Mouse (Mus musculus) lung, embryonic 15.5 days (tissue): ENCODE data around the gene Slc36a1. TPM values are rescaled to one million over a fixed set of nuclear protein-coding genes. Genes with fewer than 3 reads are reported as not detected.

ENCODE experiments used
- ATAC-seq: fragments of 200-750 bp; cut with Nextera tagmentation; 2 replicates; pipeline ENCODE4 v1.8.0; 2017; ENCODE audit warnings: moderate number of reproducible peaks, borderline replicate concordance; ENCODE audit not compliant: low FRiP score, low TSS enrichment; ENCODE audit errors: extremely low read depth
- H3K27ac ChIP-seq: fragments of 300-500 bp; sonication (generic); 2 replicates; pipeline ENCODE4 v1.5.1; 2015; ENCODE audit warnings: moderate library complexity, mild to moderate bottlenecking, inconsistent platforms
- H3K27me3 ChIP-seq: fragments of 300-500 bp; sonication (generic); 2 replicates; pipeline ENCODE4 v1.6.1; 2015; ENCODE audit warnings: inconsistent platforms
- H3K36me3 ChIP-seq: fragments of 300-500 bp; sonication (generic); 2 replicates; pipeline ENCODE4 v1.6.1; 2015; ENCODE audit warnings: inconsistent platforms
- H3K4me1 ChIP-seq: fragments of 300-500 bp; sonication (generic); 2 replicates; pipeline ENCODE4 v1.6.1; 2015; ENCODE audit warnings: inconsistent platforms
- H3K4me2 ChIP-seq: fragments of 300-500 bp; sonication (generic); 2 replicates; pipeline ENCODE4 v1.6.1; 2015; ENCODE audit warnings: inconsistent platforms, mild to moderate bottlenecking, moderate library complexity
- H3K4me3 ChIP-seq: fragments of 300-500 bp; sonication (generic); 2 replicates; pipeline ENCODE4 v1.5.1; 2015; ENCODE audit warnings: mild to moderate bottlenecking, inconsistent platforms
- H3K9ac ChIP-seq: fragments of 300-500 bp; sonication (generic); 2 replicates; pipeline ENCODE4 v1.6.1; 2015; ENCODE audit warnings: inconsistent platforms
- H3K9me3 ChIP-seq: fragments of 300-500 bp; sonication (generic); 2 replicates; pipeline ENCODE4 v1.6.1; 2016; ENCODE audit warnings: inconsistent platforms
- WGBS: fragments of 180-500 bp; shearing (Covaris S2); methylation state at CpG from one replicate; pipeline ENCODE4 v1.1.7; 2015; 5-methylcytosine and 5-hydroxymethylcytosine counted together
- polyA plus RNA-seq: library from polyadenylated mRNA; unstranded; fragments of >200 nt; fragmentation: Nextera tagmentation; extraction: Ambion mirVana; gene quantifications from 2 replicates; pipeline ENCODE4 v1.2.1, GENCODE M21; 2015

Slc36a1 gene
- polyA plus RNA-seq, 1 experiment from 2014 or later = 2.6 TPM

- peak; percentile 13; the same call in 1 of the 2 replicates for ATAC-seq
- Histone ChIP-seq H3K9me3 (no peaks in the 10 kb centered on the region), H3K4me2 (no peak overlapping the region), H3K4me3 (no peak overlapping the region), H3K9ac (no peak overlapping the region), H3K36me3 (no peaks in the 10 kb centered on the region), H3K27ac (no peak overlapping the region), H3K27me3 (no peaks in the 10 kb centered on the region), H3K4me1 (peaks cover 22% of the 10 kb centered on the region)
- 63% methylated on average over 6 of the region's 6 CpGs for WGBS
Observed at GRCm38 (mm10) chr11:55209626-55210353, 5.6 kb downstream of the Slc36a1 start.

DNA sequence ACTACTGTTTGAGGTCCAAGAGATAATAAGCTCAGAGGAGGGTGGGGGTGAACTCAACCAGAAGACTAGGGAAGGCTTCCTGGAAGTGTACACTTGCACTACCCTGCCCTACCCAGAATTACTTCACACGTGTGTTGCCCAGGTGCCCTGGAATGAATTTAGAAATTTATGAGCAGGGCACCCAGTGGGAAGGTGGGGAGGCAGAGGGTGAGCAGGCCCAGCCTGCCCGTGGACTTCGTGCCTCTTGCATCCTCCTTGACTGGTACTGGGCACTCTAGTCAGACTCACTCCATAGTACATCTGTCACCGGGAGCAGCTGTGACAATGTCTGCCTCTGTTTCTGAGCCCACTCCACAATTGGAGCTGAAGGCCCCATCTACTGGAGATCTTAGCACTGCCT, 9.4 kb downstream of the Slc36a1 start:
- 88% methylated on average over 4 of the region's 4 CpGs for WGBS
- Histone ChIP-seq H3K9me3 (no peaks in the 10 kb centered on the region), H3K27me3 (no peaks in the 10 kb centered on the region), H3K9ac (no peak overlapping the region), H3K4me3 (no peak overlapping the region), H3K4me1 (peaks cover 37% of the 10 kb centered on the region), H3K4me2 (no peak overlapping the region), H3K27ac (no peak overlapping the region), H3K36me3 (no peaks in the 10 kb centered on the region)
- no peak for ATAC-seq

- 74% methylated on average over 5 of the region's 5 CpGs for WGBS
- peaks cover 3% of the 10 kb centered on the region; the same call in 1 of the 2 replicates for H3K36me3 ChIP-seq
- no peak overlapping the region for H3K9ac ChIP-seq
- no peak overlapping the region for H3K4me3 ChIP-seq
- H3K27me3 ChIP-seq = no peaks in the 10 kb centered on the region
- no peak overlapping the region for H3K27ac ChIP-seq
- no peak overlapping the region for H3K4me2 ChIP-seq
- no peak for ATAC-seq
- H3K4me1 ChIP-seq = peaks cover 37% of the 10 kb centered on the region
- no peaks in the 10 kb centered on the region for H3K9me3 ChIP-seq
Observed at GRCm38 (mm10) chr11:55214161-55214560, 10.0 kb downstream of the Slc36a1 start.

DNA sequence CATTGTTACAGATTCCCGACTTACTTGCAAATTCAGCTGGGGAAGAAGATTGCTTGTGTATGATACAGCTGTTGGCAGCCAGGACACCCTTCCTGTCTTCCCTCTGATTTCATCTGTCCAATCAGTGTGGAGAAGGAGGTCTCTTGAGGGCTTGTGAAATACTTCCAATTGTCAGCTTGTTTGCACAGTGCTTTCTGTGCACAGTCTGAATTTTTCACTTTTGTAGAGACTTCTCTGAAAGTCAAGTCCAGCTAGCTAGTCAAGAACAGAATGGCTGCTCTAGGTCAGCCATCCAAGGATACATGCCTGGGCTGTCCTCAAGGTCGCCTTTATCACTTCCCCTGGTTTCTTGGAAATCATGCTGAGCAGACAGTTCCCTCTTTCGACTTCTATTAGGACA, 10.8 kb downstream of the Slc36a1 start:
- Histone ChIP-seq H3K27ac (peak overlapping the region; percentile 16; the same call in 1 of the 2 replicates), H3K9me3 (no peaks in the 10 kb centered on the region), H3K4me2 (no peak overlapping the region), H3K9ac (no peak overlapping the region), H3K4me3 (no peak overlapping the region), H3K4me1 (peaks cover 32% of the 10 kb centered on the region), H3K27me3 (no peaks in the 10 kb centered on the region), H3K36me3 (peaks cover 7% of the 10 kb centered on the region; the same call in 1 of the 2 replicates)
- no peak; the same call in 1 of the 2 replicates for ATAC-seq
- 67% methylated on average over 3 of the region's 3 CpGs for WGBS

DNA sequence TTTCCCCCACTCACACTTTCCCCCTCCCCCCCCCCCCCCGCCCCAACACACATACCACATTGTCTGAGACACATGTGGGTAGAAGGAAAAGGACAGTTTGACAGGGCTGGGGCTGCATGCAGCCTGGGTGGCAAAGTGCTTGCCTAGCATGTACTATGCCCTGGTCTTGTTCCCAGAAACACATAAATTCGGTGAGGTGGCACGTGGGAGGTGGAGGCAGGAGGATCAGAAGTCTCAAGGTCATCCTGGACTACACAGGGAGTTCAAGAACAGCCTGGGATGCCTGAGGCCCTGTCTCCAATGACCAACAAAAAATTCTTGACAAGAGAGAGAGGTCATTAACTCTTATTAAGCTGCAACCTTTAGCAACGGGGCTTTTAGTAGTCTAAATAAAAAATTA, 11.9 kb downstream of the Slc36a1 start:
- ATAC-seq = no peak
- Histone ChIP-seq H3K4me1 (peaks cover 29% of the 10 kb centered on the region), H3K4me2 (no peak overlapping the region), H3K4me3 (no peak overlapping the region), H3K27ac (no peak overlapping the region), H3K9ac (no peak overlapping the region), H3K27me3 (no peaks in the 10 kb centered on the region), H3K36me3 (peaks cover 7% of the 10 kb centered on the region; the same call in 1 of the 2 replicates), H3K9me3 (no peaks in the 10 kb centered on the region)
- 65% methylated on average over 3 of the region's 4 CpGs for WGBS

DNA sequence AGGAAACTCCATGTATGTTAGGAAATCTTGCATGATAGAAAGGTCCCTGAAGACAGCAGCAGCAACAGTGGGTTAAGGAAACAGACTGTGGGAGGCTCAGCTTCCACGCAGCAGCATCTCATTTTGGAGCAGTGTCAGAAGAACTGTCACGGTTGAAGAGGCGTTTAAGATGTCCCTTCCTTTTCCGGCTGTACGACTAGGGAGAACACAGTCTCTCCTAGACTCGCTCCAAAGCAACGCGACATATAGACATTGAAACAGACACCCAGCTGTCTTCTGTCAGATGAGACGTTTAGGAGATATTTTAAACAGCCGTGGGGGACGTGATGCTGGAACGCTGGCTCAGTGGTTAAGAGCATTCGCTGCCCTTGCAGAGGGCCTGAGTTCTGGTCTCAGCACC, 12.7 kb downstream of the Slc36a1 start:
- Histone ChIP-seq H3K4me3 (no peak overlapping the region), H3K9me3 (no peaks in the 10 kb centered on the region), H3K4me2 (no peak overlapping the region), H3K27me3 (no peaks in the 10 kb centered on the region), H3K4me1 (peaks cover 29% of the 10 kb centered on the region), H3K36me3 (peaks cover 7% of the 10 kb centered on the region; the same call in 1 of the 2 replicates), H3K9ac (no peak overlapping the region), H3K27ac (peak overlapping the region; percentile 68)
- 45% methylated on average over 13 of the region's 13 CpGs for WGBS
- ATAC-seq = peak; percentile 71; the same call in 1 of the 2 replicates

- Histone ChIP-seq H3K27ac (peak overlapping the region; percentile 68), H3K9me3 (no peaks in the 10 kb centered on the region), H3K9ac (no peak overlapping the region), H3K36me3 (peaks cover 7% of the 10 kb centered on the region; the same call in 1 of the 2 replicates), H3K4me2 (no peak overlapping the region), H3K4me3 (no peak overlapping the region), H3K4me1 (peaks cover 29% of the 10 kb centered on the region), H3K27me3 (no peaks in the 10 kb centered on the region)
- ATAC-seq = no peak
- WGBS = 63% methylated on average over 4 of the region's 4 CpGs
Observed at GRCm38 (mm10) chr11:55217418-55217817, 13.3 kb downstream of the Slc36a1 start.

DNA sequence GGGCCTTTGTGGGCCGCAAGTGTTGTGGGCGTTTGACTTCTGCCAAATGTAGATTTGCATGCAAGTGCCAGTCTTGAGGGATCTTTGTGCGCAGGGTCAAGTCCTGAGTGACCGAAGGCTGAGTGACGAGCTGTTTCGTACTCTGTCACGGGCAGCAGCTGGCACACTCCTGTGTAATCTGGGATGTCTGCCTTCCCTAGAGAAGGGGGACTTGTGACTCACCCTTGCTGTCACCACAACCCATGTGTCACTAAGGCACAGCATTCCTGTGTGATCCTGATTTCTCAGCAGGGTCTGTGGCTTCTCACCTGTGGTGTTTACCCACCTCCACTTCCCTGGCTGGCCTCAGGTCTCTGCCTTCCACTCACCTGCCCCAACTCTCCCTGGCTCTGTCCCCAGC, 13.7 kb downstream of the Slc36a1 start:
- Histone ChIP-seq H3K4me1 (peaks cover 29% of the 10 kb centered on the region), H3K36me3 (peaks cover 7% of the 10 kb centered on the region; the same call in 1 of the 2 replicates), H3K27ac (no peak overlapping the region), H3K27me3 (no peaks in the 10 kb centered on the region), H3K4me3 (no peak overlapping the region), H3K9ac (no peak overlapping the region), H3K9me3 (no peaks in the 10 kb centered on the region), H3K4me2 (no peak overlapping the region)
- 86% methylated on average over 7 of the region's 7 CpGs for WGBS
- ATAC-seq = no peak

- no peak for ATAC-seq
- Histone ChIP-seq H3K27me3 (no peaks in the 10 kb centered on the region), H3K9me3 (no peaks in the 10 kb centered on the region)
Observed at GRCm38 (mm10) chr11:55218473-55218872, 14.3 kb downstream of the Slc36a1 start.

GRCm38 (mm10) chr11:55221306-55221705, 17.2 kb downstream of the Slc36a1 start:
- H3K4me1 ChIP-seq = peaks cover 7% of the 10 kb centered on the region
- H3K9ac ChIP-seq = no peak overlapping the region
- H3K27ac ChIP-seq = no peak overlapping the region
- WGBS = 84% methylated on average over 7 of the region's 7 CpGs
- no peak overlapping the region for H3K4me2 ChIP-seq
- no peak for ATAC-seq
- H3K4me3 ChIP-seq = no peak overlapping the region
- no peaks in the 10 kb centered on the region for H3K9me3 ChIP-seq
- H3K36me3 ChIP-seq = peaks cover 30% of the 10 kb centered on the region; the same call in 1 of the 2 replicates
- no peaks in the 10 kb centered on the region for H3K27me3 ChIP-seq

More at GRCm38 (mm10) chr11:55218473-55218872, 14.3 kb downstream of the Slc36a1 start:
- Histone ChIP-seq H3K4me3 (no peak overlapping the region), H3K4me2 (no peak overlapping the region), H3K9ac (no peak overlapping the region), H3K27ac (no peak overlapping the region), H3K4me1 (peaks cover 29% of the 10 kb centered on the region), H3K36me3 (peaks cover 11% of the 10 kb centered on the region; the same call in 1 of the 2 replicates)
- WGBS = 73% methylated on average over 3 of the region's 3 CpGs

- H3K27me3 ChIP-seq = no peaks in the 10 kb centered on the region
- no peak overlapping the region for H3K27ac ChIP-seq
- H3K9ac ChIP-seq = no peak overlapping the region
- no peak for ATAC-seq
- no peak overlapping the region for H3K4me3 ChIP-seq
- no peaks in the 10 kb centered on the region for H3K4me1 ChIP-seq
- 88% methylated on average over 6 of the region's 6 CpGs for WGBS
- H3K4me2 ChIP-seq = no peak overlapping the region
- 0 out of 2 replicates have a peak, but pooled peaks cover 3% of the 10 kb centered on the region for H3K36me3 ChIP-seq
- no peaks in the 10 kb centered on the region for H3K9me3 ChIP-seq
Observed at GRCm38 (mm10) chr11:55231034-55231433, 26.9 kb downstream of the Slc36a1 start.

GRCm38 (mm10) chr11:55234288-55234687, 30.1 kb downstream of the Slc36a1 start:
- no peak overlapping the region for H3K27ac ChIP-seq
- no peaks in the 10 kb centered on the region for H3K27me3 ChIP-seq
- H3K4me2 ChIP-seq = no peak overlapping the region
- no peaks in the 10 kb centered on the region for H3K4me1 ChIP-seq
- H3K9me3 ChIP-seq = no peaks in the 10 kb centered on the region
- no peak overlapping the region for H3K9ac ChIP-seq
- ATAC-seq = no peak
- no peaks in the 10 kb centered on the region for H3K36me3 ChIP-seq
- WGBS = 86% methylated on average over 7 of the region's 7 CpGs
- H3K4me3 ChIP-seq = no peak overlapping the region
